Mouse (Mus musculus): ENCODE measurements around the gene Kat2a.

GRCm38 (mm10) chr11:100714948-100715347 is 2.7 kb upstream of the Kat2a start:
- TF ChIP-seq CTCF (IDR thresholded peaks at IDR 0.05; ENCODE audit: low read depth, low read length) (no peak), GATA1 (IDR thresholded peaks at IDR 0.05; ENCODE audit: borderline replicate concordance, low read length) (no peak)
